Mouse (Mus musculus) C2C12 (cell line): ENCODE data around the gene Kif6. TPM values are rescaled to one million over a fixed set of nuclear protein-coding genes. Genes with fewer than 3 reads are reported as not detected.

Source experiments
- H3K27me3 ChIP-seq: one replicate; pipeline ENCODE4 v1.6.1; 2011; ENCODE audit not compliant: control insufficient read depth, insufficient read depth, insufficient read length
- H3K36me3 ChIP-seq: one replicate; pipeline ENCODE4 v1.6.1; 2011; ENCODE audit not compliant: control insufficient read depth, insufficient read depth
- H3K4me3 ChIP-seq: one replicate; pipeline ENCODE4 v1.5.1; 2011; ENCODE audit warnings: mild to moderate bottlenecking, control low read depth; ENCODE audit not compliant: poor library complexity, insufficient read depth, severe bottlenecking
- H3K79me2 ChIP-seq: one replicate; pipeline ENCODE4 v1.6.1; 2011; ENCODE audit not compliant: control insufficient read depth, insufficient read depth
- H3K79me3 ChIP-seq: one replicate; pipeline ENCODE4 v1.6.1; 2011; ENCODE audit warnings: low read depth, control low read depth
- H3ac ChIP-seq: one replicate; pipeline ENCODE3; 2011; ENCODE audit warnings: low read depth; ENCODE audit not compliant: control insufficient read depth, insufficient read length
- CEBPB ChIP-seq: IDR thresholded peaks from one replicate; pipeline ENCODE4 v1.6.1; 2011; ENCODE audit warnings: low read depth, mild to moderate bottlenecking, control low read depth, moderate library complexity
- CTCF ChIP-seq: IDR thresholded peaks from one replicate; pipeline ENCODE4 v1.5.1; 2011; ENCODE audit not compliant: control insufficient read depth, insufficient read depth, insufficient read length
- FOSL1 ChIP-seq: IDR thresholded peaks from one replicate; pipeline ENCODE4 v1.8.0; 2011; ENCODE audit warnings: mild to moderate bottlenecking, low read length; ENCODE audit not compliant: poor library complexity, insufficient read depth, severe bottlenecking
- MAX ChIP-seq: IDR thresholded peaks from one replicate; pipeline ENCODE4 v1.6.1; 2011; ENCODE audit warnings: mild to moderate bottlenecking, control low read depth
- MYOD1 ChIP-seq: IDR thresholded peaks from one replicate; pipeline ENCODE4 v1.6.1; 2011; ENCODE audit warnings: low read depth; ENCODE audit not compliant: control insufficient read depth, insufficient read length
- MYOG ChIP-seq: IDR thresholded peaks from one replicate; pipeline ENCODE4 v1.6.1; 2011; ENCODE audit not compliant: control insufficient read depth, insufficient read length; ENCODE audit errors: extremely low read depth
- USF1 ChIP-seq: IDR thresholded peaks from one replicate; pipeline ENCODE4 v1.6.1; 2011; ENCODE audit warnings: low read depth, mild to moderate bottlenecking, control low read depth, moderate library complexity
- polyA plus RNA-seq: library from polyadenylated mRNA; unstranded; fragments of >200 nt; fragmentation: generic; extraction: Trizol; gene quantifications from one replicate; pipeline ENCODE4 v1.2.1, GENCODE M21; 2012; ENCODE audit warnings: missing spikeins

Kif6 gene
- polyA plus RNA-seq, 1 experiment, result 0.27 TPM

GRCm38 (mm10) chr17:49863597-49863996, 248.7 kb downstream of the Kif6 start:
- no peaks in the 10 kb centered on the region for H3K79me2 ChIP-seq
- no peak overlapping the region for H3K4me3 ChIP-seq
- H3K27me3 ChIP-seq, result no peaks in the 10 kb centered on the region
- no peak overlapping the region for H3ac ChIP-seq
- TF ChIP-seq CTCF (no peak), USF1 (no peak), MYOD1 (no peak), FOSL1 (no peak), MAX (no peak), MYOG (no peak), CEBPB (no peak)
- no peaks in the 10 kb centered on the region for H3K36me3 ChIP-seq
- H3K79me3 ChIP-seq, result no peaks in the 10 kb centered on the region

GRCm38 (mm10) chr17:49865604-49866003, 250.7 kb downstream of the Kif6 start:
- no peak overlapping the region for H3ac ChIP-seq
- no peak for TF ChIP-seq CTCF
- no peak for TF ChIP-seq FOSL1
- no peak for TF ChIP-seq MAX

GRCm38 (mm10) chr17:49866653-49867215, 251.8 kb downstream of the Kif6 start:
- Histone ChIP-seq H3K79me2 (no peaks in the 10 kb centered on the region), H3ac (no peak overlapping the region), H3K4me3 (no peak overlapping the region), H3K27me3 (no peaks in the 10 kb centered on the region), H3K36me3 (no peaks in the 10 kb centered on the region), H3K79me3 (no peaks in the 10 kb centered on the region)
- TF ChIP-seq MAX (no peak), MYOD1 (no peak), MYOG (no peak), CEBPB (no peak), USF1 (no peak), CTCF (no peak)

More at GRCm38 (mm10) chr17:49865604-49866003, 250.7 kb downstream of the Kif6 start:
- Histone ChIP-seq H3K79me3 (no peaks in the 10 kb centered on the region), H3K36me3 (no peaks in the 10 kb centered on the region), H3K79me2 (no peaks in the 10 kb centered on the region), H3K4me3 (no peak overlapping the region), H3K27me3 (no peaks in the 10 kb centered on the region)

DNA sequence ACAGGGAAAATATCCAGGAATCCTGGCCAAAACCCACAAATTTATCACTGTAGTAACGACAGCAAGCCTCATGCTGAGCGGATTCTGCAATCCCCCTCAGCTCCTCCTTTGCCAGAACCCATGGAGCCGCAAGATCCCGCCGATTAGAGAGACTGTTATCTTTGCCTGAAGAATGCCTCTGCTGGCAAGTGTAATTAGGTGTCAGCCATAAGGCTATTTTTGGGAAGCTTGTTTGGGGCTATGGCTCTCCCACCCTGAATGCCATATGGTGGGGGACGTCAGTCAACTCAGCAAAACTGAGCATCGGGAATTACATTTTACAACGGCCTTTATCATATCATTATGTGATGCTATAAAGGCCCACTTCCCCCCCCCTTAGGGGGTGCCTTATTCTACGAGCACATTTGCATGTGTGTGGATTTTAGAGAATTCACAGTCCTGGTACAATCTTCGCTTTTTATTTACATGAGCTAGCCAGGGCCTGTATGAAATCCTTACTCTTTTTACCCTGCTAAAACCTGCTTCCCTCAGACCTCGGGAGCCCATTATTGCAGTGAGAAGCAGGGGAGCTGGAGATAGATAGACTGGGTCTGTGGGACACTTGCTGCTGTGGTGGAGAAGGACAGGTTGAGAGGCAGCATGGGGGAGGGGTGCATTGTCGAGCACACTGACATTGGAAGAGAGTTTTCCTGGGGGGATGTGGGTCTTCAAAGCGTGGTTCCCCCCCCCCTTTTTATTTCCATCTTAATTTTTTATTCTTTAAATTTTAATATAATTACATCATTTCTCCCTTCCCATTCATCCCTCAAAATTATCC, 252.6 kb downstream of the Kif6 start:
- Histone ChIP-seq H3K79me2 (no peaks in the 10 kb centered on the region), H3K36me3 (no peaks in the 10 kb centered on the region), H3K79me3 (no peaks in the 10 kb centered on the region), H3K27me3 (no peaks in the 10 kb centered on the region), H3K4me3 (no peak overlapping the region), H3ac (no peak overlapping the region)
- TF ChIP-seq CTCF (no peak), MYOD1 (no peak), MYOG (no peak), CEBPB (no peak), FOSL1 (no peak), MAX (no peak), USF1 (no peak)

DNA sequence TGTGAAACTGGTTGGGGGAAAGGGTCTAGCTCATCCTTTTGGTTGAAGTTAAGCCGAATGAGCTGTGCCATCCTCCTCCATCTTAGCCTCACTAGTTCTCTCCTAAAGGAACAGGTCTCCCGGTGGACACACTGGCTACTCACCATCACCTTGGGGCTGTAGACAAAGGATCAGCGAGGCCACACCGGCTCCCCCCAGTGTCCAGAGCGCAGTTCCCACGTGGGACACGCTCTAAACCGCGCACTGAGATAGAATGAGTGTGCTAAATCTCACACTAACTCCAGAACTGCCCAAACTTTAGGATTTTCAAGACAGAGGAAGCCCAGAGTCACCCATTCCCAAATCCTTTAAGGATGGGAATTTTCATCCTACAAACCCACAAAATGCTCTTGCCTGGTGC, 254.3 kb downstream of the Kif6 start:
- H3K79me2 ChIP-seq, result no peaks in the 10 kb centered on the region
- TF ChIP-seq FOSL1 (no peak), MYOD1 (no peak), USF1 (no peak), MAX (no peak), CEBPB (no peak), CTCF (no peak), MYOG (no peak)
- no peaks in the 10 kb centered on the region for H3K79me3 ChIP-seq
- no peak overlapping the region for H3K4me3 ChIP-seq
- no peaks in the 10 kb centered on the region for H3K27me3 ChIP-seq
- H3K36me3 ChIP-seq, result no peaks in the 10 kb centered on the region
- H3ac ChIP-seq, result no peak overlapping the region

- Histone ChIP-seq H3K36me3 (no peaks in the 10 kb centered on the region), H3ac (no peak overlapping the region), H3K79me2 (no peaks in the 10 kb centered on the region), H3K27me3 (no peaks in the 10 kb centered on the region), H3K79me3 (no peaks in the 10 kb centered on the region), H3K4me3 (no peak overlapping the region)
- TF ChIP-seq MAX (no peak), CTCF (no peak), MYOG (no peak), FOSL1 (no peak), MYOD1 (no peak), USF1 (no peak), CEBPB (no peak)
Observed at GRCm38 (mm10) chr17:49872305-49872704, 257.4 kb downstream of the Kif6 start.
